In genomic region chr2:6594736-6595135, GRCm38 (mm10) we compare ENCODE assay signal across 11 mouse cellular contexts.
DNase-seq lines count a peak whose midpoint lies in the region; ATAC-seq lines count a peak whose summit lies in the region.
"Had no signal": no experiment of that assay in that cellular context is flagged by ENCODE, and none has a peak within 500 bp of the region (broad histone marks: within the 10 kb centered on the region; RNA-seq: fewer than 3 reads in every experiment).

No protein-coding gene starts in this region.

- DNase-seq in 3T3-L1 (ENCODE audit: low read depth, low spot score) (peak; percentile 63), liver (no peak)
- peak; percentile 75 for DNase-seq in brain, adult 2 months (ENCODE audit: low read depth, low spot score)
- peak; percentile 57 to 58 for DNase-seq in layer of hippocampus, postnatal 36 days
- DNase-seq in adrenal gland, adult (ENCODE audit: inconsistent age in 2 of 2, low spot score in 1 of 2): no peak

- no peak overlapping the region for H3K4me3 ChIP-seq in forebrain, embryonic 13.5 days
- H3K4me3 ChIP-seq in heart, embryonic 11.5 days (ENCODE audit: low read depth, low read length): no peak overlapping the region
- H3K4me3 ChIP-seq in liver, embryonic 12.5 days: no peak overlapping the region
- H3K4me3 ChIP-seq: heart, embryonic 15.5 days; limb, embryonic 12.5 days; megakaryocyte, embryonic 14.5 days had no signal

- WGBS in forebrain, embryonic 13.5 days: 6% methylated on average over 1 of the region's 1 CpGs
- 41% methylated on average over 1 of the region's 1 CpGs for WGBS in heart, embryonic 11.5 days (ENCODE audit: insufficient replicate concordance)
- WGBS in liver, embryonic 12.5 days (ENCODE audit: insufficient replicate concordance): 52% methylated on average over 1 of the region's 1 CpGs

- peak overlapping the region; percentile 93 for H3K27ac ChIP-seq in forebrain, embryonic 13.5 days
- no peak overlapping the region for H3K27ac ChIP-seq in heart, embryonic 11.5 days (ENCODE audit: low read depth, low read length)
- no peak overlapping the region for H3K27ac ChIP-seq in liver, embryonic 12.5 days
- H3K27ac ChIP-seq: heart, embryonic 15.5 days; limb, embryonic 12.5 days had no signal

- no peaks in the 10 kb centered on the region for H3K27me3 ChIP-seq in forebrain, embryonic 13.5 days
- H3K27me3 ChIP-seq in heart, embryonic 11.5 days (ENCODE audit: control insufficient read depth, insufficient read depth, low read length): no peaks in the 10 kb centered on the region
- no peaks in the 10 kb centered on the region for H3K27me3 ChIP-seq in liver, embryonic 12.5 days (replicated peaks)
- H3K27me3 ChIP-seq: heart, embryonic 15.5 days; limb, embryonic 12.5 days; megakaryocyte, embryonic 14.5 days had no signal

- peaks cover 42% of the 10 kb centered on the region for H3K4me1 ChIP-seq in forebrain, embryonic 13.5 days
- H3K4me1 ChIP-seq in heart, embryonic 11.5 days (ENCODE audit: control insufficient read depth, insufficient read depth, low read length): no peaks in the 10 kb centered on the region
- no peaks in the 10 kb centered on the region for H3K4me1 ChIP-seq in liver, embryonic 12.5 days
- H3K4me1 ChIP-seq: heart, embryonic 15.5 days had no signal

- H3K9me3 ChIP-seq in forebrain, embryonic 13.5 days (replicated peaks): no peaks in the 10 kb centered on the region
- H3K9me3 ChIP-seq in heart, embryonic 11.5 days (replicated peaks; ENCODE audit: control insufficient read depth, low read length): no peaks in the 10 kb centered on the region
- no peaks in the 10 kb centered on the region for H3K9me3 ChIP-seq in liver, embryonic 12.5 days (replicated peaks)
- H3K9me3 ChIP-seq: heart, embryonic 15.5 days; limb, embryonic 12.5 days; megakaryocyte, embryonic 14.5 days had no signal

- H3K36me3 ChIP-seq in forebrain, embryonic 13.5 days (ENCODE audit: poor library complexity, severe bottlenecking): peaks cover 47% of the 10 kb centered on the region
- no peaks in the 10 kb centered on the region for H3K36me3 ChIP-seq in heart, embryonic 11.5 days (ENCODE audit: control insufficient read depth, insufficient read depth, low read length)
- no peaks in the 10 kb centered on the region for H3K36me3 ChIP-seq in liver, embryonic 12.5 days
- H3K36me3 ChIP-seq: limb, embryonic 12.5 days had no signal

- H3K9ac ChIP-seq in forebrain, embryonic 13.5 days: no peak overlapping the region
- no peak overlapping the region for H3K9ac ChIP-seq in heart, embryonic 11.5 days (ENCODE audit: low read depth, low read length)
- H3K9ac ChIP-seq in liver, embryonic 12.5 days: no peak overlapping the region
- H3K9ac ChIP-seq: heart, embryonic 15.5 days; limb, embryonic 12.5 days had no signal

- H3K4me2 ChIP-seq in forebrain, embryonic 13.5 days: no peak overlapping the region
- H3K4me2 ChIP-seq in heart, embryonic 11.5 days: no peak overlapping the region
- no peak overlapping the region for H3K4me2 ChIP-seq in liver, embryonic 12.5 days
- H3K4me2 ChIP-seq: heart, embryonic 15.5 days; limb, embryonic 12.5 days had no signal

- ATAC-seq in forebrain, embryonic 13.5 days: peak; percentile 94
- no peak for ATAC-seq in heart, embryonic 11.5 days (replicated peaks; ENCODE audit: insufficient number of reproducible peaks, low FRiP score, low TSS enrichment)
- no peak for ATAC-seq in liver, embryonic 12.5 days

Comparison
In these comparisons a context has a peak if more than half of its experiments do, and no peak if none do; other contexts are left out.
1. DNase-seq: peak in 3T3-L1 (single experiment), brain, adult 2 months (single experiment) and layer of hippocampus, postnatal 36 days (2 of 2); none in liver (single experiment) and adrenal gland, adult (0 of 2).